Comparison of ENCODE assay signal across 26 mouse cellular contexts in the genomic region with DNA sequence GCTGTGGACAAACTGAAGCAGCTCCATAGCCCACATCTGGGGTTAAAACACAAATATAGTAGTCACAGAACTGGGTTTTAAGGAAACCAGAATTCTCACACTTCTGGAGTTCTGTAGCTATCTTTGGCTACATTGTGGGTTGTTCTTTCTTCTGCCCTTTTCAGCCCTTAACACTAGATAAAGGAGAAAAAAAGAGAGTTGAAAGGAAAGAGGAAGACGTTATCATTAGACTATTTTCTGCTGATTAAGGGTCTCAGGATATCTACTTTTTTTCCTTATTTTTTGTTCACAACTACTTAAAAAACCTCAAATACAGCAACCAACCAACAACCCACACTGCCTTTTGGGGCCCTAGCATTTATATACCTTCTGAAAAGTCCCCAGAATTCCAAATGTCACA.
"Had no signal": no experiment of that assay in that cellular context is flagged by ENCODE, and none has a peak within 500 bp of the region (broad histone marks: within the 10 kb centered on the region; RNA-seq: fewer than 3 reads in every experiment).

No protein-coding gene starts in this region.

- H3K9ac ChIP-seq: heart, embryonic 13.5 days; heart, embryonic 15.5 days; hindbrain, embryonic 13.5 days; hindbrain, embryonic 15.5 days; kidney, embryonic 15.5 days; limb, embryonic 13.5 days; limb, embryonic 15.5 days; liver, embryonic 12.5 days had no signal

- DNase-seq: gastrocnemius, adult 2 months; gastrocnemius, postnatal 10 days; gastrocnemius, postnatal 25 days; heart, adult 2 months; heart, postnatal 14 days; heart, postnatal 4 days; kidney, adult 11 months; kidney, adult 2 months; kidney, adult 9 months; kidney, postnatal 14 days; kidney, postnatal 36 days; layer of hippocampus, adult 9-11 months; layer of hippocampus, postnatal 36 days; left cerebral cortex, postnatal 4 days had no signal

- H3K4me1 ChIP-seq: heart, embryonic 15.5 days; hindbrain, embryonic 10.5 days; hindbrain, embryonic 13.5 days; hindbrain, embryonic 15.5 days; kidney, embryonic 15.5 days; limb, embryonic 13.5 days; limb, embryonic 15.5 days had no signal

- ATAC-seq: hindbrain, postnatal 0 days; intestine, embryonic 16.5 days; liver, embryonic 12.5 days had no signal

- H3K27me3 ChIP-seq: heart, embryonic 13.5 days; heart, embryonic 15.5 days; hindbrain, embryonic 13.5 days; hindbrain, embryonic 15.5 days; kidney, embryonic 15.5 days; limb, embryonic 13.5 days; limb, embryonic 15.5 days; liver, embryonic 12.5 days had no signal

- H3K4me3 ChIP-seq: gastrocnemius, adult 2 months; heart, adult 2 months; heart, embryonic 13.5 days; heart, embryonic 15.5 days; hindbrain, embryonic 10.5 days; hindbrain, embryonic 13.5 days; hindbrain, embryonic 15.5 days; kidney, embryonic 15.5 days; limb, embryonic 13.5 days; limb, embryonic 15.5 days; liver, embryonic 12.5 days had no signal

- H3K27ac ChIP-seq: gastrocnemius, adult 2 months; heart, adult 2 months; heart, embryonic 13.5 days; heart, embryonic 15.5 days; hindbrain, embryonic 10.5 days; hindbrain, embryonic 13.5 days; hindbrain, embryonic 15.5 days; hindbrain, postnatal 0 days; kidney, embryonic 15.5 days; kidney, postnatal 0 days; limb, embryonic 13.5 days; limb, embryonic 15.5 days; liver, embryonic 12.5 days had no signal

- H3K4me2 ChIP-seq: heart, embryonic 13.5 days; heart, embryonic 15.5 days; hindbrain, embryonic 13.5 days; hindbrain, embryonic 15.5 days; kidney, embryonic 15.5 days; limb, embryonic 13.5 days; limb, embryonic 15.5 days; liver, embryonic 12.5 days had no signal

- H3K9me3 ChIP-seq: heart, embryonic 13.5 days; heart, embryonic 15.5 days; hindbrain, embryonic 10.5 days; hindbrain, embryonic 13.5 days; hindbrain, embryonic 15.5 days; kidney, embryonic 15.5 days; limb, embryonic 13.5 days; limb, embryonic 15.5 days; liver, embryonic 12.5 days had no signal
